Mouse (Mus musculus) small intestine, adult 2 months (tissue): ENCODE data around the gene Taok2. TPM values are rescaled to one million over a fixed set of nuclear protein-coding genes. Genes with fewer than 3 reads are reported as not detected.
A peak's percentile ranks its signal among the peaks of the same experiment; 100 is the strongest.

Experiments
- H3K27ac ChIP-seq: fragments of 200-500 bp; 2 replicates; pipeline ENCODE4 v1.5.1; 2012; ENCODE audit warnings: low read depth, low read length, control low read depth, inconsistent platforms; ENCODE audit not compliant: insufficient read depth
- H3K27me3 ChIP-seq: fragments of 200-500 bp; 2 replicates; pipeline ENCODE4 v1.6.1; 2012; ENCODE audit warnings: mild to moderate bottlenecking, moderate library complexity, low read length, inconsistent platforms; ENCODE audit not compliant: control insufficient read depth, insufficient read depth
- H3K36me3 ChIP-seq: fragments of 200-500 bp; 2 replicates; pipeline ENCODE4 v1.6.1; 2012; ENCODE audit warnings: mild to moderate bottlenecking, low read length, control low read depth, inconsistent platforms; ENCODE audit not compliant: control insufficient read depth, insufficient read depth
- H3K4me1 ChIP-seq: fragments of 200-500 bp; 2 replicates; pipeline ENCODE4 v1.6.1; 2012; ENCODE audit warnings: low read length, inconsistent platforms, mixed read lengths; ENCODE audit not compliant: control insufficient read depth, insufficient read depth, insufficient read length
- H3K4me3 ChIP-seq: fragments of 200-500 bp; 2 replicates; pipeline ENCODE4 v1.5.1; 2012; ENCODE audit warnings: low read depth, mild to moderate bottlenecking, control low read depth, inconsistent platforms, low read length, moderate library complexity
- CTCF ChIP-seq: fragments of 200-500 bp; IDR thresholded peaks from 2 replicates; pipeline ENCODE4 v1.5.1; 2012; ENCODE audit warnings: low read depth, mild to moderate bottlenecking, control low read depth, inconsistent platforms, low read length, moderate library complexity, mixed read lengths; ENCODE audit not compliant: insufficient replicate concordance, insufficient read length; ENCODE audit errors: extremely low read depth
- POLR2A ChIP-seq: fragments of 200-500 bp; IDR thresholded peaks from 2 replicates; pipeline ENCODE4 v1.6.1; 2012; ENCODE audit warnings: low read depth, mild to moderate bottlenecking, control low read depth, inconsistent platforms, low read length, moderate library complexity
- WGBS: fragments of 180-500 bp; shearing (Covaris S2); methylation state at CpG from one replicate; pipeline ENCODE4 v1.1.7; 2018; 5-methylcytosine and 5-hydroxymethylcytosine counted together
- polyA plus RNA-seq: library from polyadenylated mRNA; depleted of rRNA; stranded (reverse); fragments of >200 nt; gene quantifications from 2 replicates; pipeline ENCODE4 v1.2.3, GENCODE M21; 2012; rRNA removed

Taok2 gene
- 42.3 and 77.4 TPM in 2 replicates for polyA plus RNA-seq

DNA sequence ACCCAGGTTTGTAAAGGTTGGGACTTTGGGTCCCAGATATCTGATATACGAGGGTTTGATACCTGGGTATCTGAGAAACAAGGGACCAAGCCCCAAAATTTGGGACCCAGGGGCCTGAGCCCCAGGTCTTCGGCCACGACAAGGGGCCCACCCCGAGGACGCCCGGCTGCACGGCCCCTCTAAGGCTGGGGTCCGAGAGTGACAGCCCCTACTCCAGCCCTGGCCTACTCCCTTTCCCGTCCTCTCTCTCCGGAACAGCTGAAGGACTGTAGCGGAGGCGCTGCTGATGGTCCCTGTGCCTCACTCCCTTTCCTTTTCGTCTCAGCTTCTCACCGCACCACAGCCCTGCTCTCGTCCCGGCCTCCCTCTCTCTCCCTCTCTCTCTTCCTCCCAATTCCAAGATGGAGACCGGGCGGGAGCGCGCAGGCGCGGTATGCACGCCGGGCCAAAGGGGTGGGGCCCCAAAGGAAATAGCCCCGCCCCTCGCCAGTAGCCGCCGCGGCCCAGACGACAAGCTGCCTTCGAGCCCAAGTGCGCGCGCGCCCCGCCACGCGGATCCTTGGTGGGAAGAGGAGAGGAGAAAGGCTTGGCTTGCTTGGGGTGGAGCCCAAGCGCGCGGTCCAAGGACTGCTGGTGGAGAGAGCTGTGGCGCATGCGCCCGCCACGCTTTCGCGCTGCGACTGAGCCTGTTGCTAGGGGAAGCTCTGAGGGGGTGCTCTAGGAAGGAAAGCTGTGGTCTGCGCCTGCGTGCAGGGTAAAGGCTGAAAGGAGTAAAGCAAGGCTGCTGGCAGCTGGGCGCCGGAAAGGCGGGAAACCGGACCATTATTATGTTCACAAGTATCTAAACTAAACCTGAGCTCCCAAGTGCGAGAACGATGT is at the start of gene Taok2:
Taok2 (minus strand) TSS at position 418 of the 879 bp plus-strand sequence.
- under 1% methylated on average over 56 of the region's 56 CpGs for WGBS
- Histone ChIP-seq H3K4me3 (peak within 1 kb of the TSS; percentile 87), H3K27ac (peak within 1 kb of the TSS; percentile 79), H3K36me3 (peaks cover 16% of the 10 kb centered on the region), H3K27me3 (no peaks in the 10 kb centered on the region), H3K4me1 (peaks cover 7% of the 10 kb centered on the region)
- TF ChIP-seq CTCF (no peak), POLR2A (peak; percentile 76; the same call in 1 of the 2 replicates)

DNA sequence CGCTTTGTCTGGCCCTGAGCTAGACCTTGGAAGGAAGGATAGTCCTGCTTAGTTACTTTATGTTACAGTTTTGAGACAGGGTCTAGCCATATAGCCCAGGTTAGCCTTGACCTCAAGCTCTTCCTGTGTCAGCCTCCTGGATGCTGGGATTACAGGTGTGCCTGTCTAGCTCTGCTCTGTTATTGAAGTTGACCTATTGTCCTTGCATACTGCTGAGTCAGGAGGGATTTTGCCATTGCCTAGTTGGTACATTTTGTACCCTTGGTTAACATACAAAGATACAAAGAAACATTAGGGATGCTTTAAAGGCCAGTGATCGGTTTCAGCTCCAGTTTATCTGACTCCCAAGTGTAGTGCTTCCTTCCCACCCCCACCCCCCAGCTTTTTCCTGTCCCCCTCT is 48.1 kb upstream of the Taok2 start:
- peaks cover 18% of the 10 kb centered on the region for H3K36me3 ChIP-seq
- TF ChIP-seq CTCF, result no peak
- no peak for TF ChIP-seq POLR2A
- H3K27ac ChIP-seq, result no peak overlapping the region
- WGBS, result 87% methylated on average over 2 of the region's 2 CpGs
- H3K4me3 ChIP-seq, result no peak overlapping the region
- H3K27me3 ChIP-seq, result no peaks in the 10 kb centered on the region
- H3K4me1 ChIP-seq, result peaks cover 3% of the 10 kb centered on the region; the same call in 1 of the 2 replicates

DNA sequence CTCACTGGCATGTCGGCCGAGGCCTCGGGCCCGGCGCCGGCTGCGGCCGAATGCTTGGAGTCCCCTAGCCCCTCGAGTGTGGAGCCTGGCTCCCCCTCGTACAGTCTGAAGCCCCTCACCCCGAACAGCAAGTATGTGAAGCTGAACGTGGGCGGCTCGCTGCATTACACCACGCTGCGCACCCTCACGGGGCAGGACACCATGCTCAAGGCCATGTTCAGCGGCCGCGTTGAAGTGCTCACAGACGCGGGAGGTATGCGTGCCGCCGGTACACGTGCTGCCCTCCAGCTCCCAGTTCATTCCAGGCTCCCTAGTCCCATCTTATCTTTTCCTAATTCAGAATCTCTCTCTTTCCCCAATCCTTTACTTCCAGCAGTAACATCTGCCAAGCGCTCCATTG is 44.5 kb upstream of the Taok2 start:
- Histone ChIP-seq H3K36me3 (peaks cover 12% of the 10 kb centered on the region), H3K27me3 (no peaks in the 10 kb centered on the region), H3K27ac (no peak overlapping the region), H3K4me1 (peaks cover 3% of the 10 kb centered on the region; the same call in 1 of the 2 replicates), H3K4me3 (peak overlapping the region; percentile 83)
- under 1% methylated on average over 27 of the region's 27 CpGs for WGBS
- TF ChIP-seq POLR2A (no peak), CTCF (no peak)

DNA sequence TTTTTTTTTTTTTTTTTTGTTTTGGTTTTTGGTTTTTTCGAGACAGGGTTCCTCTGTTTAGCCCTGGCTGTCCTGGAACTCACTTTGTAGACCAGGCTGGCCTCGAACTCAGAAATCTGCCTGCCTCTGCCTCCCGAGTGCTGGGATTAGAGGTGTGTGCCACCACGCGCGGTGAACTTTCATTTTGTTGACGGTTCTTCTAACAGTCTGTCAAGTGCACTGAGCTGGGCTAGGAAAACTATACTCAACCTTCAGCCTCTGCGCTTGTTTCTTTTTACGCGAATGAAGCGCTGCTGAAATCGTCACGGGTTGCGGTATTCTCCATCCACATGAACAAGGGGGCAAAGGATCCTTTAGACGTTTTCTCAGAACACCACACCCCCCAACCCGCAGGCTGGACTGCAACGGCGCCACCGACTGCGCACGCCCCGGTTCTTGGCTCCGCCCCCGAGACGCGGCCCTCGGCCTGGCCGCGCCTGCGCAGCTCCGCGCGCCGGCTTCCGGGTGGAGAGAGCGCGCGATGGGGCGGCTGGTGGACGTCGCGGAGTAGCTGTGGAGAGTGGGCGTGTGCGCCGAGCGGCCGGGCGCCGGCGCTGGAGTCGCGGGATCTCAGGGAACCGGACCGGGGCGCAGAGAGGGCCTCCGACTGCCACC is 44.0 kb upstream of the Taok2 start, which contains the start of gene Kctd13:
Kctd13 (plus strand) TSS at position 496 of the 654 bp plus-strand sequence.
- no peak for TF ChIP-seq CTCF
- peak; percentile 42 for TF ChIP-seq POLR2A
- peak within 1 kb of the TSS; percentile 83 for H3K4me3 ChIP-seq
- peaks cover 12% of the 10 kb centered on the region for H3K36me3 ChIP-seq
- H3K4me1 ChIP-seq, result peaks cover 3% of the 10 kb centered on the region; the same call in 1 of the 2 replicates
- H3K27me3 ChIP-seq, result no peaks in the 10 kb centered on the region
- 2% methylated on average over 56 of the region's 56 CpGs for WGBS
- peak within 1 kb of the TSS; percentile 48 for H3K27ac ChIP-seq

DNA sequence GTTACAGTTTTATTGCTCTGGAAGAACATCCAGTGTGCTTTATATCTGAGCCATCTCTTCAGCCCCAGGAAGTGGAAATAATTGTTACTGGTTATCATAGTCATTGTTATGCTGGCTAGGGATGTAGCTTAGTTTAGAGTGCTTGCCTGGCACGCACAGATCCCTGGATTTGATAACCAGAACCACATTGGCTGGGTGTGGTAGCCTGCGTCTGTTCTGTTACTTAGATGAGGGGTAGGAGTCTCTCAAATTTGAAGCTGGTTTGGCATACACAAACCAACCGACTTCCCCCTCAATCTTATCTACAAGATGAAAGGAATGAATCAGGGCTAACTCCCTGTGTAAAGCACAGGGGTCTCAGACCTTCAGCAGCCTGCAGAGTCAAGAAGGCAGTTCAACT is 41.8 kb upstream of the Taok2 start:
- no peak for TF ChIP-seq POLR2A
- no peak for TF ChIP-seq CTCF
- H3K27ac ChIP-seq, result no peak overlapping the region

DNA sequence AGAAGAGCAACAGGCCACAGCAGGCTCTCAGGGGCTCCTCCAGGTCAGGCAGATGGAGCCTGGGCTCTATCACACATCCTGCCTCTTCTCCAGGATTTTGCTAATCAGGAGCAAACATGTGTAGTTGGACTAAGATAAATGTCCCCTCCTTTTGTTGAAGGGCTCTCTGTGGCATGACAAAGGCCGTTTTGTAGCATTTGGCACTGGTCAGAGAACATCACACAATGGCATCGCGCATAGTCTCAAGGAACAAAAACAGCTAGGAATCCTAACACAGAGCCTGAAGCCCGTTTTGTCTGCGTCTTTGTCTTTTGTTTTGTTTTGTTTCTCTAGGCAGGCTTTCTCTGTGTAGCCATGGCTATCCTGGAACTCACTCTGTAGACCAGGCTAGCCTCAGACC is 39.5 kb upstream of the Taok2 start:
- H3K36me3 ChIP-seq, result no peaks in the 10 kb centered on the region
- no peak overlapping the region for H3K4me3 ChIP-seq
- H3K27ac ChIP-seq, result no peak overlapping the region
- no peak for TF ChIP-seq POLR2A
- TF ChIP-seq CTCF, result no peak
- H3K27me3 ChIP-seq, result no peaks in the 10 kb centered on the region
- peaks cover 12% of the 10 kb centered on the region; the same call in 1 of the 2 replicates for H3K4me1 ChIP-seq
- 81% methylated on average over 5 of the region's 5 CpGs for WGBS

More for the DNA sequence above, 41.8 kb upstream of the Taok2 start:
- Histone ChIP-seq H3K36me3 (peaks cover 7% of the 10 kb centered on the region), H3K4me3 (no peak overlapping the region), H3K27me3 (no peaks in the 10 kb centered on the region), H3K4me1 (peaks cover 13% of the 10 kb centered on the region; the same call in 1 of the 2 replicates)
- WGBS, result 41% methylated on average over 3 of the region's 3 CpGs
